9 mouse cellular contexts compared by ENCODE assay signal in the genomic region with DNA sequence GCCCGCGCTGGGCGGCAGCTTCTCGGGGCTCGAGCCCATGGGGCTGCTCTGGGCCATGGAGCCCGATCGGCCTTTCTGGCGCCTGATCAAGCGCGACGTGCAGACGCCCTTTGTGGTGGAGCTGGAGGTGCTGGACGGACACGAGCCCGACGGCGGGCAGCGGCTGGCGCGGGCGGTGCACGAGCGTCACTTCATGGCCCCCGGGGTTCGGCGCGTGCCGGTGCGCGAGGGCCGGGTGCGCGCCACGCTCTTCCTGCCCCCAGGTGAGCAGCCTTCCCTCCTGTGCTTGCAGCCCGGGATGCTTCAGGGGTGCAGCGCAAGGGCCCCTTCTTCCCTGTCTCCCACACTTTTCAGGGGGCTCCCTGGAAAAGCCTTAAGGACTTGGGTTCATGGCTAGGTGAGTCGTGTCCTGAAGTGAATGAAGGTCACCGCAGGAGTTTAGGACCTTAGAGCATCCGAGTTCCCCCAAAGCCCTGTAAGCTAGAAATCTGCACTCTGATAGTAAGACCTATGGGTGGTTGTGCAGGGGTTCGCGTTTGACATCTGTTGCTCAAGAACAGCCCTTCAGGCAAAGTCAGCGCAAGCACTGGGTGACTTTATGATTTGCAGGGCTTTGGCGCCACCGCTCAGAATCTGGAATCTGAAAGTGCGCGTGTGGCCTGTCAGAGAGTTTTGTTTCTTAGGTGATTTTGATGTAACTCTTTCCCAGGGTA. TPM values are rescaled to one million over a fixed set of nuclear protein-coding genes. Genes with fewer than 3 reads are reported as not detected.
DNase-seq lines count a peak whose midpoint lies in the region; ATAC-seq and TF ChIP-seq lines count a peak whose summit lies in the region.
"Had no signal": no experiment of that assay in that cellular context is flagged by ENCODE, and none has a peak within 500 bp of the region (broad histone marks: within the 10 kb centered on the region; RNA-seq: fewer than 3 reads in every experiment).

No protein-coding gene starts in this region.

- no peak overlapping the region for H3K27ac ChIP-seq in heart, embryonic 11.5 days (ENCODE audit: low read depth, low read length)
- H3K27ac ChIP-seq in hindbrain, embryonic 11.5 days (ENCODE audit: low read depth, low read length) = no peak overlapping the region
- no peak overlapping the region for H3K27ac ChIP-seq in limb, embryonic 14.5 days (replicated peaks; ENCODE audit: low read depth, low read length)
- no peak overlapping the region for H3K27ac ChIP-seq in neural tube, embryonic 13.5 days (replicated peaks)

- H3K4me2 ChIP-seq in heart, embryonic 11.5 days = peak overlapping the region; percentile 91
- peak overlapping the region; percentile 76 for H3K4me2 ChIP-seq in hindbrain, embryonic 11.5 days (replicated peaks; ENCODE audit: low read depth, low read length)
- H3K4me2 ChIP-seq in limb, embryonic 14.5 days (replicated peaks; ENCODE audit: low read depth, low read length, severe bottlenecking) = peak overlapping the region; percentile 82
- peak overlapping the region; percentile 77 for H3K4me2 ChIP-seq in neural tube, embryonic 13.5 days

- peaks cover 5% of the 10 kb centered on the region for H3K4me1 ChIP-seq in heart, embryonic 11.5 days (ENCODE audit: control insufficient read depth, insufficient read depth, low read length)
- no peaks in the 10 kb centered on the region; the same call in 1 of the 2 replicates for H3K4me1 ChIP-seq in hindbrain, embryonic 11.5 days (replicated peaks; ENCODE audit: control insufficient read depth, insufficient read depth, low read length)
- H3K4me1 ChIP-seq in limb, embryonic 14.5 days (ENCODE audit: control insufficient read depth, insufficient read depth, low read length) = peaks cover 5% of the 10 kb centered on the region; the same call in 1 of the 2 replicates
- peaks cover 6% of the 10 kb centered on the region for H3K4me1 ChIP-seq in neural tube, embryonic 13.5 days (replicated peaks)

- no peak for DNase-seq in heart, adult 11 months
- DNase-seq in embryo, embryonic 11 days = peak; percentile 61
- DNase-seq in hindbrain, embryonic 11.5 days (ENCODE audit: low spot score) = peak; percentile 51
- no peak for DNase-seq in limb, embryonic 14.5 days (ENCODE audit: low spot score)
- DNase-seq in spleen, postnatal 10 days (ENCODE audit: low spot score in 2 of 2) = no peak
- no peak for DNase-seq in frontal cortex, postnatal 10 days (ENCODE audit: low spot score in 2 of 2)

- H3K9ac ChIP-seq in heart, embryonic 11.5 days (ENCODE audit: low read depth, low read length) = peak overlapping the region; percentile 49; the same call in 1 of the 2 replicates
- H3K9ac ChIP-seq in hindbrain, embryonic 11.5 days (ENCODE audit: low read depth, low read length) = peak overlapping the region; percentile 47; the same call in 1 of the 2 replicates
- peak overlapping the region; percentile 50 for H3K9ac ChIP-seq in limb, embryonic 14.5 days (ENCODE audit: low read depth, low read length, severe bottlenecking)
- peak overlapping the region; percentile 62 for H3K9ac ChIP-seq in neural tube, embryonic 13.5 days

- no peaks in the 10 kb centered on the region for H3K9me3 ChIP-seq in heart, embryonic 11.5 days (replicated peaks; ENCODE audit: control insufficient read depth, low read length)
- H3K9me3 ChIP-seq in hindbrain, embryonic 11.5 days (ENCODE audit: control insufficient read depth, low read length) = no peaks in the 10 kb centered on the region
- H3K9me3 ChIP-seq in limb, embryonic 14.5 days (ENCODE audit: control insufficient read depth, low read length) = no peaks in the 10 kb centered on the region
- no peaks in the 10 kb centered on the region for H3K9me3 ChIP-seq in neural tube, embryonic 13.5 days

- H3K4me3 ChIP-seq in heart, embryonic 11.5 days (ENCODE audit: low read depth, low read length) = peak overlapping the region; percentile 46
- H3K4me3 ChIP-seq in hindbrain, embryonic 11.5 days (ENCODE audit: low read depth, low read length) = peak overlapping the region; percentile 38
- peak overlapping the region; percentile 45 for H3K4me3 ChIP-seq in limb, embryonic 14.5 days (replicated peaks; ENCODE audit: low read length)
- peak overlapping the region; percentile 45 for H3K4me3 ChIP-seq in neural tube, embryonic 13.5 days

- peaks cover 19% of the 10 kb centered on the region for H3K27me3 ChIP-seq in heart, embryonic 11.5 days (ENCODE audit: control insufficient read depth, insufficient read depth, low read length)
- H3K27me3 ChIP-seq in hindbrain, embryonic 11.5 days (ENCODE audit: control insufficient read depth, insufficient read depth, low read length) = peaks cover 12% of the 10 kb centered on the region
- H3K27me3 ChIP-seq in limb, embryonic 14.5 days (ENCODE audit: control insufficient read depth, insufficient read depth, low read length) = no peaks in the 10 kb centered on the region
- H3K27me3 ChIP-seq in neural tube, embryonic 13.5 days = peaks cover 37% of the 10 kb centered on the region
- H3K27me3 ChIP-seq: Patski had no signal

- no peak for TF ChIP-seq POLR2A in limb, embryonic 14.5 days (IDR thresholded peaks at IDR 0.05; ENCODE audit: borderline replicate concordance, extremely low read depth, insufficient read depth, insufficient read length)

- no peak for ATAC-seq in heart, embryonic 11.5 days (replicated peaks; ENCODE audit: insufficient number of reproducible peaks, low FRiP score, low TSS enrichment)
- no peak for ATAC-seq in hindbrain, embryonic 11.5 days (ENCODE audit: low FRiP score)
- ATAC-seq in limb, embryonic 14.5 days (ENCODE audit: low FRiP score, low read depth) = no peak; the same call in 1 of the 2 replicates
- no peak for ATAC-seq in neural tube, embryonic 13.5 days (ENCODE audit: low read depth)
- ATAC-seq: Patski had no signal

- 3% methylated on average over 39 of the region's 46 CpGs for WGBS in heart, embryonic 11.5 days (ENCODE audit: insufficient replicate concordance)
- 4% methylated on average over 38 of the region's 46 CpGs for WGBS in hindbrain, embryonic 11.5 days
- WGBS in limb, embryonic 14.5 days = 5% methylated on average over 17 of the region's 46 CpGs
- 5% methylated on average over 34 of the region's 46 CpGs for WGBS in neural tube, embryonic 13.5 days

- H3K36me3 ChIP-seq in heart, embryonic 11.5 days (ENCODE audit: control insufficient read depth, insufficient read depth, low read length) = no peaks in the 10 kb centered on the region
- no peaks in the 10 kb centered on the region for H3K36me3 ChIP-seq in hindbrain, embryonic 11.5 days (ENCODE audit: control insufficient read depth, insufficient read depth, low read length)
- H3K36me3 ChIP-seq in limb, embryonic 14.5 days (ENCODE audit: control insufficient read depth, insufficient read depth, low read length) = no peaks in the 10 kb centered on the region
- no peaks in the 10 kb centered on the region for H3K36me3 ChIP-seq in neural tube, embryonic 13.5 days

RNA-seq across cellular contexts. Expression of a gene that starts 1.9 kb away (rescaled TPM):
- polyA plus RNA-seq in heart, embryonic 11.5 days (2014; fragmentation: Nextera tagmentation; extraction: Ambion mirVana) = 0.13 and 0.67 TPM in 2 replicates
- 0.37 and 0.47 TPM in 2 replicates for polyA plus RNA-seq in hindbrain, embryonic 11.5 days (2014; fragmentation: Nextera tagmentation; extraction: Ambion mirVana)
- 0.01 and 0.04 TPM in 2 replicates for polyA plus RNA-seq in limb, embryonic 14.5 days (2012; rRNA removed)
- not detected in 2 replicates for polyA plus RNA-seq in limb, embryonic 14.5 days (2014; fragmentation: Nextera tagmentation; extraction: Ambion mirVana)
- 0.69 and 0.75 TPM in 2 replicates for polyA plus RNA-seq in neural tube, embryonic 13.5 days (2015; fragmentation: Nextera tagmentation; extraction: Ambion mirVana)

RNA-seq across cellular contexts. Expression of a gene that starts 15.1 kb away (rescaled TPM):
- not detected in 2 replicates for polyA plus RNA-seq in heart, embryonic 11.5 days (2014; fragmentation: Nextera tagmentation; extraction: Ambion mirVana)
- not detected in 2 replicates for polyA plus RNA-seq in hindbrain, embryonic 11.5 days (2014; fragmentation: Nextera tagmentation; extraction: Ambion mirVana)
- not detected in 2 replicates for polyA plus RNA-seq in limb, embryonic 14.5 days (2012; rRNA removed)
- not detected in 2 replicates for polyA plus RNA-seq in limb, embryonic 14.5 days (2014; fragmentation: Nextera tagmentation; extraction: Ambion mirVana)
- polyA plus RNA-seq in neural tube, embryonic 13.5 days (2015; fragmentation: Nextera tagmentation; extraction: Ambion mirVana) = not detected in 2 replicates
- polyA plus RNA-seq: Patski had no signal

RNA-seq across cellular contexts. Expression of a gene that starts 15.3 kb away (rescaled TPM):
- not detected in 2 replicates for polyA plus RNA-seq in heart, embryonic 11.5 days (2014; fragmentation: Nextera tagmentation; extraction: Ambion mirVana)
- polyA plus RNA-seq in hindbrain, embryonic 11.5 days (2014; fragmentation: Nextera tagmentation; extraction: Ambion mirVana) = not detected in 2 replicates
- polyA plus RNA-seq in limb, embryonic 14.5 days (2012; rRNA removed) = 0.10 and 0.13 TPM in 2 replicates
- not detected in 2 replicates for polyA plus RNA-seq in limb, embryonic 14.5 days (2014; fragmentation: Nextera tagmentation; extraction: Ambion mirVana)
- polyA plus RNA-seq in neural tube, embryonic 13.5 days (2015; fragmentation: Nextera tagmentation; extraction: Ambion mirVana) = 0.14 and 0.23 TPM in 2 replicates

RNA-seq across cellular contexts. Expression of a gene that starts 15.7 kb away (rescaled TPM):
- polyA plus RNA-seq in heart, embryonic 11.5 days (2014; fragmentation: Nextera tagmentation; extraction: Ambion mirVana) = 0.37 and 0.43 TPM in 2 replicates
- polyA plus RNA-seq in hindbrain, embryonic 11.5 days (2014; fragmentation: Nextera tagmentation; extraction: Ambion mirVana) = 0.14 and 0.63 TPM in 2 replicates
- 0.23 TPM in 2 replicates for polyA plus RNA-seq in limb, embryonic 14.5 days (2012; rRNA removed)
- polyA plus RNA-seq in limb, embryonic 14.5 days (2014; fragmentation: Nextera tagmentation; extraction: Ambion mirVana) = 0.11 and 0.41 TPM in 2 replicates
- 0.18 and 0.24 TPM in 2 replicates for polyA plus RNA-seq in neural tube, embryonic 13.5 days (2015; fragmentation: Nextera tagmentation; extraction: Ambion mirVana)

RNA-seq across cellular contexts. Expression of a gene that starts 44.5 kb away (rescaled TPM):
- 19.3 and 20.7 TPM in 2 replicates for polyA plus RNA-seq in heart, embryonic 11.5 days (2014; fragmentation: Nextera tagmentation; extraction: Ambion mirVana)
- polyA plus RNA-seq in hindbrain, embryonic 11.5 days (2014; fragmentation: Nextera tagmentation; extraction: Ambion mirVana) = 45.5 and 49.5 TPM in 2 replicates
- 27.8 and 30.7 TPM in 2 replicates for polyA plus RNA-seq in limb, embryonic 14.5 days (2012; rRNA removed)
- 54.2 and 56.5 TPM in 2 replicates for polyA plus RNA-seq in limb, embryonic 14.5 days (2014; fragmentation: Nextera tagmentation; extraction: Ambion mirVana)
- polyA plus RNA-seq in neural tube, embryonic 13.5 days (2015; fragmentation: Nextera tagmentation; extraction: Ambion mirVana) = 86.3 and 101 TPM in 2 replicates

Comparison
In these comparisons a context has a peak if more than half of its experiments do, and no peak if none do; other contexts are left out.
1. DNase-seq: peak in embryo, embryonic 11 days (single experiment) and hindbrain, embryonic 11.5 days (single experiment); none in heart, adult 11 months (single experiment), limb, embryonic 14.5 days (single experiment), spleen, postnatal 10 days (0 of 2) and frontal cortex, postnatal 10 days (0 of 2).
2. Peak in every context shown above with its lines, with median percentiles within 50 percentile points of each other: H3K4me2 ChIP-seq, H3K4me3 ChIP-seq and H3K9ac ChIP-seq.